Mouse (Mus musculus) layer of hippocampus, postnatal 25 days (tissue): ENCODE measurements at regions not wholly inside any gene's neighbourhood (a gene's known extent, or its start where the extent isn't known, plus 50 kb on each side); places are given as distances from the start of the nearest gene placed in this dataset.
"Not testable (repeated sequence)": the region's sequence is repeated elsewhere in the genome, so short reads cannot be mapped to it uniquely, and the experiment has no call there.

ENCODE experiments used
- DNase-seq, 2 experiments: peaks; one replicate each; pipeline ENCODE4 v3.0.0; 2022; ENCODE audit warnings: mixed read lengths in 2 of 2, low spot score in 1 of 2; ENCODE audit errors: extremely low spot score in 1 of 2

DNA sequence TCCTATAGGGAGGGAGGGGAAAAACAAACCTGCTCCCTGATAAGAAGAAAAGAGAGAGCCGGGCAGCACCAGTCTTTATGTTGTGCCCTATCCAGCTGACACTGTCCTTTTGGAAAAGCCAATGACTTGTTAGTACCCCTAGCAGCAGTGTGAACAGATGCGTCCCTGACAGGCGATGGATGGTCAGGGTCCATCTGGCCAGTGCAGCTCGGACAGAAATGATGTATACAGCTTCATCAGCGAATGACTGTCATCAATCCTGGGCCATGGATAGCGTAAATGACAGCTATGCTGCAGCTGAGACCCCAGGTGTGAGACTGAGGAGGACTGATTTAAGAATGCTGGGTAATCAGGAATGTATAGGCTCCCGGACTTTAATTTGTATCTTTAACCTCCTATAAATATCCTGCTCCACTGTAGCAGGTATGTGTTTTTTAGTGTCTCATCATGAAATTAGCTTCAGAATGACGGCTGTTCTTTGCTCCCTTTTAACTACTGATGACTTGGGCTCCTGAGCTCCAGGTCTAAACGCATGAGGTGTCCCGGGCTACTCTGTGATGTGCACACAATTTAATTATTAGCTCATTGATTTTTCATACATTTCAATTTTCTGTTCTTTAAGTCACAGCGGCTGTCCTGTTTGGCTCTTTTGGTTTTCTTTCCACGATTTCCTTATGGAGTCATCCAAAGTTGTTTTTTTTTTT, 353.9 kb upstream of the Fign start:
- DNase-seq, result no peak

GRCm38 (mm10) chr2:64443171-64443570, 345.3 kb upstream of the Fign start:
- DNase-seq, result no peak

GRCm38 (mm10) chr2:64440961-64441360, 343.1 kb upstream of the Fign start:
- DNase-seq, result no peak

DNA sequence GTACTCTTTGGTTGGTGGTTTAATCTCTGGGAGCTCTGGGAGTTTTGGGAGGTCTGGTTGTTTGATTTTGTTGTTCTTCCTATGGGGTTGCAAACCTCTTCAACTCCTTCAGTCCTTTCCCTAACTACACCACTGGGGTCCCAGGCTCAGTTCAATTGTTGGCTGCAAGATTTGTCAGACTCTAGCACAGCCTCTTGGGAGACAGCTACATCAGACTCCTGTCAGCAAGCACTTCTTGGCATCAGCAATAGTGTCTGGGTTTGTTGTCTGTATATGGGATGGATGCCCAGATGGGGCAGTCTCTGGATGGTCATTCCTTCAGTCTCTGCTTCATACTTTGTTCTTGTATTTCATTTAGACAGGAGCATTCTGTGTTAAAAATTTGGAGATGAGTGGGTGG, 319.3 kb upstream of the Fign start:
- DNase-seq, result not testable (repeated sequence)

DNA sequence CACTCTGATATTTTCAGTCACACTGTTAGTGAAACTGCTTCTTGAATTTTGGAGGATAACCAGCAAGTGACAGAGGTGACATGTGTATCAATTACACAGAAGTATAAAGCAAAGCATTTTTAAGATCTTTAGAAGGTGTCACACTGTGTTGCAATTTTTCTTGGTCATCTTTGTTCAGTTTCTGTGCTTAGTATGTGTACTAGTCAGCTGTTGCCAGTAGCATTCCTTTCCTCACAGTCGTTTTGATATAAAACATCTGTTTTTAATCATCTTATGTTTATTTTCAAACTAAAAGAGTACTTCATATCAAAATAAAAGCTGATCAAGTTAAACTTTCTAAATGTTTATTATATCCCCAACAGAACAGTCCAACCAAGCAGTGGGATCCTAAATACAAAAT, 316.0 kb upstream of the Fign start:
- no peak for DNase-seq

GRCm38 (mm10) chr2:64413263-64413662, 315.4 kb upstream of the Fign start:
- DNase-seq, result no peak

- no peak for DNase-seq
Observed at GRCm38 (mm10) chr2:64395946-64396345, 298.1 kb upstream of the Fign start.

GRCm38 (mm10) chr2:64394619-64395294, 296.9 kb upstream of the Fign start:
- no peak for DNase-seq

GRCm38 (mm10) chr2:64394199-64394598, 296.4 kb upstream of the Fign start:
- DNase-seq, result no peak

DNA sequence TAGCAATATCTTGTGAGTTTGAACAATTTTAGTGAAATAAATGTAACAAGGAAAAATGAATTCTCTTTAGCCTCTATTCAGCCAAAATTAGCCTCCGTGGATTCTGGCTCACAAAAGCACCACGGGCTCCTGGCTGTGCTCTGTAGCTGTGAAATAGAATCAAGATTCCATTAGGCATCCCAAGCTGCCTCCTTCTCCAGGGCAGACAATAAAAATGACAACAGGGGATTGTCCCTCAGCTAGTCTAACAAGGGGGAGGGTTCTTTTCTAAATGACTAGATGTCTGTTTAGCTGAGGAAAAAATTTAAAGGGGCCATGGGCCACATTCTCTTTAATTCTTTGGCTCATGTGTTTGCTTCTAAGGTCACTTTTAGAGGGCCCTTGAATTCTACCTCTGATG, 272.0 kb upstream of the Fign start:
- no peak for DNase-seq

GRCm38 (mm10) chr2:64367188-64367587, 269.4 kb upstream of the Fign start:
- no peak for DNase-seq

DNA sequence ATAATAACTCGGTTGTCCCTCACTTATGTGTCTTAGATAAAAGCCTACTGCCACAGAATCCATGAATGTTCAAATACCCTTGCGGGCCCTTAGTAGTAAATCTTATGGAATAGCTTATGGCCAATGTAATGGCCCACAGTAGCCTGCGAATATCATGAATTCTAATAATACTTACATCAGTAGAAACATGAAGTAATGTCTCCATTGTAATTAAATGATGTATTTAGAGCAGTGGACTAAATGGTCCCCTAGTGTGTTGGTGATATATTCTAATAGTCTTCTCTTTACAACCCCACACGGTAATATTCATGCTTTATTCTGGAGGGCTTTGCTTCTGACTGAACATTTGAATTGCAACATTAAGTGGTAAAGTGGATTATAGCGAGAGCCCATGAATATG, 268.7 kb upstream of the Fign start:
- no peak for DNase-seq

DNA sequence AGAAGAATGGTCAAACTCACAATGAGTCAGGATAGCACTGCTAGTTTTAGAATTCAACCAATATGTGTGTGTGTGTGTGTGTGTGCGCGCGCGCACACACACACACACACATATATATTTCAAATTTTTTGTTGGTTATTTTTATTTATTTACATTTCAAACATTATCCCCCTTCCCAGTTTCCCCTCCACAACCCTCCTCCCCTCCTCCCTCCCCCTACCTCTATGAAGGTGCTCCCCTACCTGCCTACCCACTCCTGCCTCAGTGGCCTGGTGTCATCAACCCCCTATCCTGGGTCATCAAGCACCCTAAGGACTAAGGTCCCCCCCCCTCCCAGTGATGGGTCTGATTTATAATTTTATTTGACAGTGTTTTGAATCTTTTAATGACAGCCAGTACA, 258.4 kb upstream of the Fign start:
- no peak for DNase-seq

GRCm38 (mm10) chr2:64325499-64325898, 227.7 kb upstream of the Fign start:
- DNase-seq, result no peak
